Mouse (Mus musculus): ENCODE measurements at regions not wholly inside any gene's neighbourhood (a gene's known extent, or its start where the extent isn't known, plus 50 kb on each side); places are given as distances from the start of the nearest gene placed in this dataset.

GRCm38 (mm10) chrX:61119499-61119898 lies 65.9 kb downstream of the Cdr1 start:
- peak; percentile 13 to 53 for DNase-seq (ENCODE audit: low spot score in 2 of 2)

DNA sequence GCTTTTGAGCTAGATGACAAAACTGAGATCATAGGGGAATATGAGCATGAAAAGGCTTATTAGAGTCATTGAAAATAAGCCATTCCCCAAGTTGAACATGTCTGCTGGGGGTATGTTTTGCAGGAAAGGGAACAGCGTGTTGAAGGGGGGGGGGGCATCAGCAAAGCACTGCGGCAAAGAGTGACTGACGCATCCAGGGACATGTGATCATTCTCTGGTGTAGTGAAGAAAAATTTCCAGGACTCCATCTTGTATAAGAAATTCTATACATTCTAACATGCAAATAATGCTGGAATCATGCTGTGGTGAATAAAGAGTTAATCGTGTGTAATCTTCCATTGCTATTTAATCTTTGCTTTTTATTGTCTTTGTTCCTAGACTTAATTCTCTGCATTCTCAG lies 68.0 kb downstream of the Cdr1 start:
- DNase-seq (ENCODE audit: low spot score in 2 of 2): no peak

DNA sequence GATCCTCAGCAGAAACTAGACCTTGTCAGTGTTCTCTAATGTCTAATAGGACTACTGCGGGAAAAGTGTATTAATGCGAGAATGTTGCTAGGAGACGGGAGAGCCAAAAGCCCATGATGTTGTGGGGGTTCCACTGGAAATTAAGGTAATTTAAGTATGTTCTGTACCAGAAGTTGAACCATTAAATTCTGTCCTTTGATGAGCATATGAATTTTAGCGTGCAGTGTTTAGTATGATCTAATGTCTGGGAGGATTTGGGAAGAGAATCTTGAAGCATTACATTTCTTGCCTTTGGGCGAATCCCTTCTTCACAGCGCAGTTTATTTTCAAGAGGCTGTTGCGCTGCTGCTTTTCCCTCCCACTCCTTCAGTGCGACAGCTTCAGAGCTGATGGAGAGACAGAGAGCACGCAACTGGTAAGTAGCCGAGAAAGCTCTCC lies 69.3 kb downstream of the Cdr1 start:
- peak; percentile 9 to 57 for DNase-seq (ENCODE audit: low spot score in 2 of 2)
